Mouse (Mus musculus): Measurements from ENCODE around the gene Mak.
A peak's percentile ranks its signal among the peaks of the same experiment; 100 is the strongest.

The Mak gene

DNA sequence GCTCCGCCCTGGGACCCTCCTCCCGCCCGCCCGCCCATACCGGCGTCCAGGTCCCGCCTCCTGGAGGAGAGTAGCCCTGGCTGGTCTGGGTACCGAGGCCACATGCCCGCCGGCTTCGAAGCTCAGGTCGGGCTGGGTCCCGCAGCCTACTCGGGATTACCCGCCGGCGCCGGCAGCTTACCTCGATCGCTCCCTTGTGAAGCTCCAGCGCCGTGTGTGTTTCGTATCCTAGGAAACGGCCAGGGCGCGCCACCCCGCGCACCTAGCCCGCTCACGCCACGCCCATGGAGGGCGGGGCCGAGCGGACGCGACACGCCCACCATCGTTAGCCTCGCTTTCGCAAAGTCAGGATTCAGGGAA, at the start of gene Mak:
Mak (minus strand) TSS at position 286 of the 360 bp plus-strand sequence.
- DNase-seq (ENCODE audit: low read depth, low spot score), result peak; percentile 70

- no peak for DNase-seq (ENCODE audit: low read depth, low spot score)
Observed at GRCm38 (mm10) chr13:41129061-41129460, 49.6 kb upstream of the Mak start.

- DNase-seq (ENCODE audit: low read depth, low spot score), result no peak
Observed at GRCm38 (mm10) chr13:41128326-41128725, 48.8 kb upstream of the Mak start.

DNA sequence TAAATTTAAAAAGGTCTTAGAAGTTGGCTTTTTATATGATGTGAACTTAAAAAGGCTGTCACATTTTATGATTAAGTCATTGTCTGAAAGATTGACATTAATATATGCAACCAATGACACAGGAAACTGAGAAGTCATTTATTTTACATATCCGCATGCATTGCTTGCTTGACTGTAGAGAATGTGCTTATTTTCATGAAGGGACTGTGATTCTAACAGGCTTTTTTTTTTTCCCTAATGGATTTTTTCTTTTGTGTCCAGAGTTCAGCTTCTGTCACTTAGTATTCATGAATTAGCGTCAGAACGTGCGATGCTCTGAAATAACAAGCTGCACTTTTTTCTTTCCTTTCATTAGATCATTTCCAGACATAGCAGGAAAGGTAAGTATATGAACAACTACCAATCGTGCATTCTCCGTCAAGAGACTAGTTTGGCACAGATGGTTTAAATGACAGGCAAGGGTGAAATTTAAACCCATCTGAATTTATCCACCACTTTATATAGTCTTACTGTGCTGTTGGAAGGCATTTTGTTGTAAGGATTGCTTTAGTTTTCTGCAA, 44.2 kb upstream of the Mak start:
- no peak for DNase-seq (ENCODE audit: low read depth, low spot score)

DNA sequence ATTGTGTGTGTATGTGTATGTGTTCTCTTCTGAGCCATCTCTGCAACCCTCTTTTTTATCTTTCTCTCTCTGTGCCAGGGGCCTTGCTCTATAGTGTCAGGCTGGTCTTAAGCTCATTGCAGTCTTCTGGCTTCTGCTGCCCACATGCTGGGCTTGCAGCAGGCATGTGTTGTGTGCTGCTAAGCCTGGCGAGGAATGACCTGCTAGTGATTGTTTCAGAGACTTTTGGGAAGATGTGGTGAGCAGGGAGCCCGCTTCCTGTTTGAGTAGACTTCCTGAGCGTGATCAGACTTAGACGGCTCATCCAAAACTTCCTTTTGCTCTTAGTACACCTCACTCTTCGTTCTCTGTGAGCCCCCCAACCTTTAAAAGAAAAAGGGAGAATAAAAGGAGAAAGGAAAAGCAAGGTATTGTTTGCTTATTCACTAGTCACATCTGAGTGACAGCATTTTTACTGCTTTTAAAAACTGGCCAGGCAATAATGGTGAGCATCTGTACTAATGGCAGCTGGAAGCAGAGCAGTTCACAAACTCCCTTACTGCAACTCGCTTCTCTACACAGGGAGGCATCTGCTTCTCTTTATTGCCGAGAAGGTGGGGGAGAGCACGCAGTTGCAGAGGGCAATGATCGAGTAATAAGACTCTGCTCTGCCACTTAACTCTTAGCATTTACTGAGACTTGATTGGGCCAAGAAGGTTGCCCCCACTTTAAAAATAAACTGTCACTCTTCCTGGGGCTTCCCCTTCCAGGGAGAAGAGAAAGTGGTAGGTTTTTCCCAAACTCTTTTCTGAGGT, 39.8 kb upstream of the Mak start:
- no peak for DNase-seq (ENCODE audit: low read depth, low spot score)

GRCm38 (mm10) chr13:41113940-41114339, 34.4 kb upstream of the Mak start, which contains the start of gene Sycp2l:
TSS of gene Sycp2l (plus strand) at chr13:41114307.
- no peak for DNase-seq (ENCODE audit: low read depth, low spot score)

DNA sequence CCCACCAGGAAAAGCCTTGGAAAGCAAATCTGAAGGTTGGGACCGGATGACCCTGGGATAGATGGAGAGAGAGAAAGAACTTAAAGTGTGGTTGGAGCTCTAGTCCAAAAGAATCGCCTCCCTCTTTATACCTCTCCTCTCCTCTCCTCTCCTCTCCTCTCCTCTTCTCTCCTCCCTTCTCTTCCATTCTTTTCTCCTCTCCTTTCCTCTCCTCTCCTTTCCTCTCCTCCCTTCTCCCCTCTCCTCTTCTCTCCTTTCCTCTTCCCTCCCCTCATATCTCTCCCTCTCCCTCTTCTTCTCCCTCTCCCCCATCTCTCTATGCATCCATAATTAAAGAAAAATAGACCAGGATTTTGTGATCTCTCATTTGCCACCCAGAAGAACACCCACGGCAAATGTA, 31.4 kb upstream of the Mak start, which contains the start of gene Gcm2:
Gcm2 (minus strand) TSS at position 101 of the 400 bp plus-strand sequence.
- no peak for DNase-seq (ENCODE audit: low read depth, low spot score)

DNA sequence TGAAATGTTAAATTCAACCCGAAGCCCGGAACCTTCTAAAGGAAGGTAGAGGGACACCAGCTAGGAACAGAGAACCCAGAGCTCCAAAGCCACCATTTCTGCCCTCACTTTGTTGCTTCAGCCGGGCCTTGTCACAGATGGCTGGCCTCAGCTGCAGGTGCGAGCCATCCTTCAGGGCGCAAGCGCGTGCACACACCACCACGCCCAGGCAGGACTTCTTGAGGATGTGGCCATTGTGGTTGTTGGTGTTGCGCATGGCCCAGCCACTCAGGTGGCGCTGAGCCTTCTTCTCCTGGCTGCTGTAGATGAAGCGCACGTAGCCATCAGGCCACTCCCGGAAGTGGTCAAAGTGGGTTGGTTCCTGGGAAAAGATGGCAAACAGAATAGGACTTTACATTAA, 26.0 kb upstream of the Mak start:
- DNase-seq (ENCODE audit: low read depth, low spot score), result no peak

DNA sequence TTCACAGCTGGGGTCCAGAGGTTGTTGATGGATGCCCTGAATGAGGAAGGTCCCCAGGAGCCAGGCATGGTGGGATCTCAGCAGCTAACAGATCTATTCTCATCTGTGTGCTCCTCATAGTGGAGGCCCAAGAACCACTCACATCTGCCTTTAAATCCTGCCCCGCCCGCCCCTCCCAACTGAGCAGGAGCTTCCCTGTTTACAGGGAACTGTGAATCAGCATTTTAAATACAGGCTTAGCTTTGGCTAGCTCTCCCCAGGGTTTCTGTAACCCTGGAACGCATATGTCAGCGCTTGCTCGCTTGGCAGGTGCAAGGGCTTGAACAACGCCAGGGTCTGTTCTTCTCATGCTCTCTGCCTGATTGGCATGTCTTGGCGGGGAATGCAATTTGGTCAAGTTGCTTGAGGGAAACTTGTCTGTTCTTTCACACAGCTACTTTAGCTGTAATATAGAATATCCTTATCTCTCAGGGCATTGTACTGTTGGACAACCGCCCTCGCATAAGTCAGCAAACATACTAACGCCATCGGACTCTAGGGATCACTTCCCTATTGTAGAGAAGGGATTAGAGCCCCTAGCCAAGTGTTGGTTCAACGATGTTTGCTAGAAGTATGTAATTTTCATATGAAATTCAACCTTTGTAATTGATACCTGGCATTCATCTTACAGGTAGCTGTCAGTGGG, 24.5 kb upstream of the Mak start:
- DNase-seq (ENCODE audit: low read depth, low spot score), result peak; percentile 54

- DNase-seq (ENCODE audit: low read depth, low spot score), result no peak
Observed at GRCm38 (mm10) chr13:41100031-41100430, 20.5 kb upstream of the Mak start.

GRCm38 (mm10) chr13:41098325-41098724, 18.8 kb upstream of the Mak start:
- DNase-seq (ENCODE audit: low read depth, low spot score), result no peak

GRCm38 (mm10) chr13:41097324-41098058, 18.0 kb upstream of the Mak start:
- DNase-seq (ENCODE audit: low read depth, low spot score), result no peak

- no peak for DNase-seq (ENCODE audit: low read depth, low spot score)
Observed at GRCm38 (mm10) chr13:41094160-41094559, 14.7 kb upstream of the Mak start.

DNA sequence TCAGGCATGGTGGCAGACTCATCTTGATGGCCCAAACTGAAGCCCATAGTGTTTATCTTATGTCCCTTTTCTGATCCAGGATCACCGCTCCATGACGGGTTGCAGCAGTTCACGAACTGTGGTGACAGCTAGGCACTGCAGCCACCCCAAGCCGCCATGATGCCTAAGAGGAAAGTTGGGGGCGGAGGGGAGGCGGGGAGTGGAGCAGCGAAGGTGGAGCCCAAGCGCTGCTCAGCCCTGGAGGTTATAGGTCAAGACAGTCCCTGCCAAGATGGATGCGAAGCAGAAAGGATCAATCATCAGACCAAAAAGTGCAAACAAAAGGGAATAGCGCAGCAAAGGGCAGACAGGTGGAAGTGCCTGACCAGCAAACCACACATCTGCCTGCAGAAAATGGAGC, 11.8 kb upstream of the Mak start:
- DNase-seq (ENCODE audit: low read depth, low spot score), result no peak

DNA sequence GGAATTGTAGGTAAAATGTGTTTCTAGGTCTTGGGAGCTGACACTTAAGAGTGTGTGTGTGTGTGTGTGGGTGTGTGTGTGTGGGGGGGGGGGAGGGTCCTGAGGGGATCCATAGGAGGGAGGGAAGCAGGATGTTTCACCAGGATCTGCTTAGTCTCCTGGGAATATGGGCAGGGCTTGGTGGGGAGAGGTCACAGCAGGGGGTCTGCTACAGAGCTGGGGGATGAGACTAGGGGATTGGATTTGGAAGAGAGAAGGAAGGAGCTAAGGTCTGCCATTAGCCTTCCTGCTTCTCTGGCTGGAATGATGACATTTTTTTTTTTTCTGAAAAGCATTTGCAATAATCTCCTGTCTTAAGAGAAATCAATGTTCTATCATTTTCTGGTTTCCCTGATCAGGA, 9.2 kb upstream of the Mak start:
- no peak for DNase-seq (ENCODE audit: low read depth, low spot score)

- DNase-seq (ENCODE audit: low read depth, low spot score), result peak; percentile 19
Observed at GRCm38 (mm10) chr13:41085140-41085539, 5.6 kb upstream of the Mak start.

GRCm38 (mm10) chr13:41084521-41084920, 5.0 kb upstream of the Mak start:
- no peak for DNase-seq (ENCODE audit: low read depth, low spot score)

DNA sequence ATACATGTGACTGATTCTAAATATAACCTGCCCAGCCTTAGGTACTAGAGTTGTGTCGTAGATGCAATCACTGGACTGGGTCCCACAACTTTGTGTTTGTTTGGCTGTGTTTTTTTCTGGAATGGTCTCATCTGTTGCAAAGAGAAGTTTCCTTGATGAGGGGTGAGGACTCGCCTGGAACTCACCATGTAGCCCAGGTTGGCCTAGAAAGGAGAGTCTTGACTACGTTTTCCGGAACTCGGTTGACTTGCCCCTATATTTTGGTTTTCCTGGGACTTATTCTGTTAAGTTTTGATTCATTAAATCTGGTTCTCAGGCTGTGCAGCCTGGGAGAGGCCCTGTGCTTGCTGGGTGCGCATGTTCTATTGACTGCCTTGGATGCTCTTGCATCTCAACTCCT, 1.2 kb upstream of the Mak start:
- no peak for DNase-seq (ENCODE audit: low read depth, low spot score)

GRCm38 (mm10) chr13:41079859-41080258, 353 bp upstream of the Mak start:
- DNase-seq (ENCODE audit: low read depth, low spot score), result no peak

- no peak for DNase-seq (ENCODE audit: low read depth, low spot score)
Observed at GRCm38 (mm10) chr13:41078690-41079420, 651 bp downstream of the Mak start.

- DNase-seq (ENCODE audit: low read depth, low spot score), result no peak
Observed at GRCm38 (mm10) chr13:41077921-41078320, 1.6 kb downstream of the Mak start.
